8 mouse cellular contexts compared by ENCODE assay signal in the genomic region with DNA sequence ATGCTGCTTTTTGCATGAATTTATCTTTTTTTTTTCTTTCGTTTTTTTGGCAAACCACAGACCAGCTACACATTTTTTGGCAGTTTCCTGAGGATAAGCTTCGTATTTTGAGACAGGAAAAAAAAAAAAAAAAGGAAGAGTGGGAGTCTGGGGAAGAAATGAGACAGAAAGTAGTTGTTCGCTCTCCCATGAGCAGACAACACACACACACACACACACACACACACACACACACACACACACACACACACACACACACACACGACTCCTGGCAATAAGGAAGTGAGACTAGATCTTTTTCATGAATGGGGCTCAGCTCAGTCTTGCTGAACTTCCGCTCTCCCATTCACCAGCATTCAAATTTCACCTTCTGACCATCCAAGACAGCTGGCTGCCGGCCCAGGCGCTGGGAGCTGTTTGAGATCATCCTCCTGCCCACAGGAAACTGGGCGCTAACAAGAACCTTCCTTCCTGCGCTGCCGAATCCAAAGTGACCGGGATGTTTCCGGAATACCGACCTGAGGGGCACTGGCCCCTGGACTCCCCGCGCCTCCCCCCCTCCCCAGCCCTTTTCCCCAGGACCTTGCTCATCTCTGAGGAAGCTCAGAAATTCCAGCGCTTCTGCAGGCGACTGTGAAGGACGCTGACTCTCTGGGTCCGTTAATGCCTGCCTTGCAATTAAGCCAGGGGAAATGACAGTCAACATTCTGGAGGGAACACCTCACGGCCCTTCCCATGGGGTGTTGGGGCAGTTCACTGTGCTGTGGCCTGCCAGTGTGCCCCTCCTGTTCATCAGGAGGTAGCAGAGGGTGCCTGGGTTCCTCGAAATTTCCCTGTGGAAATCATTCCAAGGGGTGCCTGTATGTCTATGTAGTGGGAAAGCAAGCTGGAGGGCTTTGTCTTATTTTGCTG.
DNase-seq lines count a peak whose midpoint lies in the region; ATAC-seq and TF ChIP-seq lines count a peak whose summit lies in the region.

No protein-coding gene starts in this region.

- TF ChIP-seq CTCF in C2C12 (IDR thresholded peaks at IDR 0.05; ENCODE audit: control insufficient read depth, insufficient read depth, insufficient read length), result no peak
- TF ChIP-seq CTCF in brain, embryonic 14.5 days (IDR thresholded peaks at IDR 0.05; ENCODE audit: borderline replicate concordance, extremely low read depth, insufficient read depth, insufficient read length), result no peak
- TF ChIP-seq CTCF in liver, adult 2 months (IDR thresholded peaks at IDR 0.05; ENCODE audit: low read depth, low read length), result no peak

- H3K4me1 ChIP-seq in forebrain, embryonic 10.5 days, result peaks cover 35% of the 10 kb centered on the region
- H3K4me1 ChIP-seq in heart, embryonic 14.5 days (ENCODE audit: control insufficient read depth in 2 of 2, insufficient read depth in 2 of 2, low read length in 2 of 2), result peaks cover 6 to 7% of the 10 kb centered on the region in 2 experiments; a peak in 3 of 4 replicates
- H3K4me1 ChIP-seq in liver, adult 2 months (ENCODE audit: control insufficient read depth, insufficient read depth, low read length), result 0 out of 2 replicates have a peak, but pooled peaks cover 2% of the 10 kb centered on the region

- no peaks in the 10 kb centered on the region for H3K9me3 ChIP-seq in forebrain, embryonic 10.5 days
- H3K9me3 ChIP-seq in heart, embryonic 14.5 days (ENCODE audit: control insufficient read depth, low read length), result no peaks in the 10 kb centered on the region

- peak overlapping the region; percentile 25 for H3ac ChIP-seq in C2C12 (ENCODE audit: control insufficient read depth, insufficient read length, low read depth)

- no peak for TF ChIP-seq POLR2A in brain, embryonic 14.5 days (IDR thresholded peaks at IDR 0.05; ENCODE audit: borderline replicate concordance, extremely low read depth, insufficient read depth, insufficient read length, poor library complexity, severe bottlenecking)
- no peak for TF ChIP-seq POLR2A in liver, adult 2 months (IDR thresholded peaks at IDR 0.05; ENCODE audit: extremely low read depth, insufficient read depth, low read length)

- H3K79me3 ChIP-seq in C2C12 (ENCODE audit: low read depth), result no peaks in the 10 kb centered on the region

- H3K36me3 ChIP-seq in C2C12 (ENCODE audit: control insufficient read depth, insufficient read depth), result no peaks in the 10 kb centered on the region
- H3K36me3 ChIP-seq in forebrain, embryonic 10.5 days (replicated peaks), result no peaks in the 10 kb centered on the region
- H3K36me3 ChIP-seq in heart, embryonic 14.5 days (ENCODE audit: control insufficient read depth, insufficient read depth, low read length), result no peaks in the 10 kb centered on the region
- H3K36me3 ChIP-seq in liver, adult 2 months (ENCODE audit: control insufficient read depth, insufficient read depth, low read length), result no peaks in the 10 kb centered on the region

- H3K4me3 ChIP-seq in C2C12 (ENCODE audit: insufficient read depth, poor library complexity, severe bottlenecking), result no peak overlapping the region
- H3K4me3 ChIP-seq in forebrain, embryonic 10.5 days, result peak overlapping the region; percentile 44
- H3K4me3 ChIP-seq in heart, embryonic 14.5 days (ENCODE audit: control insufficient read depth in 1 of 2, insufficient read depth in 1 of 2, low read depth in 1 of 2, low read length in 2 of 2), result peak overlapping the region; percentile 28 to 36
- H3K4me3 ChIP-seq in liver, adult 2 months (ENCODE audit: insufficient read depth, low read depth, low read length), result no peak overlapping the region; the same call in 1 of the 2 replicates

- peak overlapping the region; percentile 61 for H3K9ac ChIP-seq in heart, embryonic 14.5 days (ENCODE audit: low read length)
- H3K9ac ChIP-seq in liver, adult 2 months (ENCODE audit: low read depth, low read length), result no peak overlapping the region

- DNase-seq in brain, embryonic 14.5 days (ENCODE audit: low read depth), result peak; percentile 90
- DNase-seq in forebrain, embryonic 10.5 days (ENCODE audit: extremely low spot score, low spot score), result peak; percentile 53
- peak; percentile 94 for DNase-seq in kidney, postnatal 10 days
- DNase-seq in liver, adult 2 months (ENCODE audit: extremely low read depth, low read depth, low spot score), result peak; percentile 58
- peak; percentile 46 to 58 for DNase-seq in monocyte, adult 2 months (ENCODE audit: low read depth in 1 of 2, low spot score in 2 of 2)
- DNase-seq in spleen, postnatal 4 days (ENCODE audit: low spot score in 2 of 2), result peak; percentile 51 to 72

- WGBS in forebrain, embryonic 10.5 days, result 17% methylated on average over 21 of the region's 21 CpGs
- 7% methylated on average over 21 of the region's 21 CpGs for WGBS in heart, embryonic 14.5 days
- WGBS in liver, adult 2 months, result 14% methylated on average over 21 of the region's 21 CpGs

- H3K27ac ChIP-seq in forebrain, embryonic 10.5 days, result peak overlapping the region; percentile 80
- peak overlapping the region; percentile 39 to 58; a peak in 3 of 4 replicates for H3K27ac ChIP-seq in heart, embryonic 14.5 days (replicated peaks in 1 of 2; ENCODE audit: control insufficient read depth in 1 of 2, insufficient read depth in 1 of 2, low read depth in 2 of 2, low read length in 2 of 2)
- peak overlapping the region; percentile 41 for H3K27ac ChIP-seq in liver, adult 2 months (replicated peaks; ENCODE audit: insufficient read depth, low read depth, low read length)

- H3K79me2 ChIP-seq in C2C12 (ENCODE audit: control insufficient read depth, insufficient read depth), result no peaks in the 10 kb centered on the region
- H3K79me2 ChIP-seq in liver, adult 2 months (ENCODE audit: control insufficient read depth, insufficient read depth, low read length), result no peaks in the 10 kb centered on the region

- peak; percentile 67 for ATAC-seq in heart, embryonic 14.5 days (ENCODE audit: insufficient number of reproducible peaks, insufficient read depth, low FRiP score, low read depth)

- no peaks in the 10 kb centered on the region for H3K27me3 ChIP-seq in C2C12 (ENCODE audit: control insufficient read depth, insufficient read depth, insufficient read length)
- H3K27me3 ChIP-seq in forebrain, embryonic 10.5 days (ENCODE audit: poor library complexity, severe bottlenecking), result peaks cover 59% of the 10 kb centered on the region
- peaks cover 24% of the 10 kb centered on the region; the same call in 1 of the 2 replicates for H3K27me3 ChIP-seq in heart, embryonic 14.5 days (ENCODE audit: control insufficient read depth, insufficient read depth, low read length)
- no peaks in the 10 kb centered on the region for H3K27me3 ChIP-seq in liver, adult 2 months (ENCODE audit: control insufficient read depth, insufficient read depth, low read length)

- H3K4me2 ChIP-seq in heart, embryonic 14.5 days (ENCODE audit: low read length), result peak overlapping the region; percentile 76

TF ChIP-seq in C2C12, 6 proteins besides CTCF, POLR2A, EP300 and RAD21:
- TF ChIP-seq USF1 (IDR thresholded peaks at IDR 0.05; ENCODE audit: low read depth), result no peak
- TF ChIP-seq FOSL1 (IDR thresholded peaks at IDR 0.05; ENCODE audit: insufficient read depth, low read length, poor library complexity, severe bottlenecking), result no peak
- TF ChIP-seq MYOD1 (IDR thresholded peaks at IDR 0.05; ENCODE audit: control insufficient read depth, insufficient read length, low read depth), result no peak
- TF ChIP-seq MYOG (IDR thresholded peaks at IDR 0.05; ENCODE audit: control insufficient read depth, extremely low read depth, insufficient read length), result no peak
- no peak for TF ChIP-seq CEBPB (IDR thresholded peaks at IDR 0.05; ENCODE audit: low read depth)
- no peak for TF ChIP-seq MAX (IDR thresholded peaks at IDR 0.05)

Comparison
In these comparisons a context has a peak if more than half of its experiments do, and no peak if none do; other contexts are left out.
1. H3K4me3 ChIP-seq: peak in forebrain, embryonic 10.5 days (single experiment) and heart, embryonic 14.5 days (2 of 2); none in C2C12 (single experiment) and liver, adult 2 months (single experiment).
2. Peak in every context shown above with its lines, with median percentiles within 50 percentile points of each other: DNase-seq and H3K27ac ChIP-seq.